Mouse (Mus musculus): ENCODE measurements around the gene Odf2l. TPM values are rescaled to one million over a fixed set of nuclear protein-coding genes. Genes with fewer than 3 reads are reported as not detected.

The Odf2l gene
- polyA plus RNA-seq, 1 experiment = 0.63 TPM

DNA sequence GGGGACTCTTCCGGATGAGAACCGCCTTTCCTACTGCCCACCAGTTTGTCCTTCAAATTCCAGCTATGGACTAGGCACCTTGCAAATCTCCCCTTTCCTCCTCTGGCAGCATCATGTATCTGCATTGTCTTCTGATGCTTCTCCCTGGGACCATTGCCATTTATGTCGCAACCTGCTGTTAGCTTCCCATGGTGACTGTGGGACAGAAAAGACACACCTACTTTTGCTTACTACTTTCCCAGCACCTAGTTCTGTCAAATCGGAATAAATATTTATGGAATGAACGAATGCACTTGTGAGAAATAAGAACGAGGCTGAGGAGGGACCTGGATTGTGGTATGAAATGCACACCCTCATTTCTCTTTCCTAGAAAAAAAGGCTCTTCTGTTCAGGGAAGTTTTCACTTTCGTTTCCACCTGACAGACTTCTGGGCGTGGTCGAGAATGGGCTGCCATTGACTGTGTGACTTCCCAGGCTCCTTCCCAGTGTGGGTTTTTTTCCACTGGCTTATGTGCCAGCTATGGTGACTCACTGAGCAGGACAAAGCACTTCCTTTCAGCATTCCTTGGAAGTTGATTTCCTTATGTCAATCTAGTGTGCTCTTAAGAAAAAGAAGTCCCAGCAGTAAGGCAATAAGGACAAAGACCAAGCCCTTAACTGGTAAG lies 16.4 kb upstream of the Odf2l start:
- Histone ChIP-seq H3K4me3 (replicated peaks) (peak overlapping the region; percentile 17), H3K36me3 (replicated peaks; ENCODE audit: low read length) (no peaks in the 10 kb centered on the region), H3K27me3 (replicated peaks) (no peaks in the 10 kb centered on the region), H3K9me3 (no peaks in the 10 kb centered on the region), H3K4me1 (peaks cover 25% of the 10 kb centered on the region)
- TF ChIP-seq GATA1 (IDR thresholded peaks at IDR 0.05; ENCODE audit: borderline replicate concordance, low read length) = no peak
- no peak for TF ChIP-seq FLI1 (IDR thresholded peaks at IDR 0.05; ENCODE audit: low read length)

DNA sequence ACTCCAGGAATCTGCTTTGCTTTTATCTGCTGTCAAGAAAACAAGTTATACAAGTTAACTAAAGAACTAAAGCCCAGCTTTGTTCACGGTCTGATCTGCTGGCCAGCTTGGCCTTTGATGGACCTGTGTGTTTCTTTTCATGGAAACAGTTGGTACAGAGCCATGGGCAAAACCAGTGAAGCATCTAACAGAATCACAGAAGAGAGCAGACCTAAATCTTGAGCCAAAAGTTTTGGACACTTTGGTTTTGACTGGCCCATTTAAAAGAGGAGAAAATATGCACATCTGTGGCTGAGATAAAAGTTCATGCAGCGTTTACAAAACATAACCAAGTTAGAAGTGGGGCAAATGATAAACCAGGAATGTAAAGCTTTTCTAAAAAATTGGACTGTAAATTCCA lies 15.1 kb upstream of the Odf2l start:
- peaks cover 25% of the 10 kb centered on the region for H3K4me1 ChIP-seq
- TF ChIP-seq FLI1 (IDR thresholded peaks at IDR 0.05; ENCODE audit: low read length) (no peak), GATA1 (IDR thresholded peaks at IDR 0.05; ENCODE audit: borderline replicate concordance, low read length) (no peak)

GRCm38 (mm10) chr3:145103770-145104169 lies 14.6 kb upstream of the Odf2l start:
- Histone ChIP-seq H3K4me1 (peaks cover 25% of the 10 kb centered on the region), H3K36me3 (replicated peaks; ENCODE audit: low read length) (no peaks in the 10 kb centered on the region), H3K4me3 (replicated peaks) (no peak overlapping the region), H3K27me3 (replicated peaks) (peaks cover 2% of the 10 kb centered on the region), H3K9me3 (peaks cover 7% of the 10 kb centered on the region)
- TF ChIP-seq GATA1 (IDR thresholded peaks at IDR 0.05; ENCODE audit: borderline replicate concordance, low read length) = no peak
- no peak for TF ChIP-seq FLI1 (IDR thresholded peaks at IDR 0.05; ENCODE audit: low read length)

More for the DNA sequence above, 15.1 kb upstream of the Odf2l start:
- H3K9me3 ChIP-seq = peaks cover 2% of the 10 kb centered on the region
- H3K27me3 ChIP-seq (replicated peaks) = no peaks in the 10 kb centered on the region
- no peak overlapping the region for H3K4me3 ChIP-seq (replicated peaks)
- no peaks in the 10 kb centered on the region for H3K36me3 ChIP-seq (replicated peaks; ENCODE audit: low read length)

- H3K36me3 ChIP-seq (replicated peaks; ENCODE audit: low read length) = no peaks in the 10 kb centered on the region
- H3K4me3 ChIP-seq (replicated peaks) = no peak overlapping the region
- peaks cover 8% of the 10 kb centered on the region for H3K9me3 ChIP-seq
- TF ChIP-seq FLI1 (IDR thresholded peaks at IDR 0.05; ENCODE audit: low read length) = no peak
- no peak for TF ChIP-seq GATA1 (IDR thresholded peaks at IDR 0.05; ENCODE audit: borderline replicate concordance, low read length)
- peaks cover 2% of the 10 kb centered on the region for H3K27me3 ChIP-seq (replicated peaks)
- H3K4me1 ChIP-seq = peaks cover 25% of the 10 kb centered on the region
These were observed 13.2 kb upstream of the Odf2l start for GRCm38 (mm10) chr3:145105076-145105772.

DNA sequence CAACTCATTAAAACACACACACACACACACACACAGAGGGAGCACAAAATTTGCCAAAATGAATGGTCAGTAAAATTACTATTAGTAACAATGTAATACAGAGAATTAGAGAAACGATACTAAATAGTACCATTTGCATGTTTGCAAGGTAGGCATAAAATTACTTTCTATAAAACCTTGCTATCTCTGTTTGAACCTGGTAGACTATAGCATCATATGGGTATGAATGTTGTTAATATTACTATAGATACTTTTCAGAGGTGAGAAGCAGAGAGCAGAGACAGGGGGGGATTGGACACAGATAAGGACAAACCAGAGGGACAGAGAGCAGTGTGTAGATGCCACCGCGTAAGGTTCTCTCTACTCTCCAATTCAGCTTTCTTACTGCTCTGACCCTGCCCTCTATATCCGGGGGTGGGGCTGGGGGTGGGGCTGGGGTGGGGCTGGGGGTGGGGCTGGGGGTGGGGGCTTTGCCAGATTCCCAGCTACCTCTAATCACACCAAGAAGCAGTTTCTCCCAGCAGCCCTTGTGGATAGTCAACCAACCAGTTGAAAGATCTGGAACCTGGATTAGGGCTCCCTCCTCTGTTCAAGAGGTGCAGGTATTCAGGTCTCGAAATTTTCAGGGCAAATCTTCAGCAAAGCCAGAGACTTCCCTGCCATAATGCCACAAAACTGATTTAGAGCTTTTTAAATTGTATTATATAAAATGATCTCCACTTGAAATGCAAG lies 12.4 kb upstream of the Odf2l start:
- H3K4me1 ChIP-seq = peaks cover 25% of the 10 kb centered on the region
- TF ChIP-seq GATA1 (IDR thresholded peaks at IDR 0.05; ENCODE audit: borderline replicate concordance, low read length) (no peak), FLI1 (IDR thresholded peaks at IDR 0.05; ENCODE audit: low read length) (no peak)
- H3K9me3 ChIP-seq = peaks cover 8% of the 10 kb centered on the region
- no peaks in the 10 kb centered on the region for H3K36me3 ChIP-seq (replicated peaks; ENCODE audit: low read length)
- H3K4me3 ChIP-seq (replicated peaks) = no peak overlapping the region
- peaks cover 2% of the 10 kb centered on the region for H3K27me3 ChIP-seq (replicated peaks)

DNA sequence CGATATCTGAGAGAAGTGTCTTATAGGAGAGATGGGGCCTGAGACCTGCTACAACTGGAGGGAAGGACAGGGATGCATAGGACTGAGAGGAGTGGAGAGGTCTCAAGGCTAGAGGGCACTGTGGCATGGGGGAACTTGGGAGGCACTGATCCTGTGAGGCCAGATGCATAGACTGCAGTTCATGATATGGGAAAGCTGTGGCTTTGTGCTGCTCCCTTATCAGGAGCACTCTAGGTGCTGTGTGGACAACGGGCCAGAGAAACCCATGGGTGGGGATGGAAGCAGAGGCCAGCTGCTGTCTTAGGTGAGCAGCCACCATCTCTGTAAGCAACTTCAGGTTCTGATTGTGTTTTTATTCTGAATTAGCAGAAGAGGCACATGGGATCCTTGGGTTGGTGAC lies 3.2 kb upstream of the Odf2l start:
- Histone ChIP-seq H3K4me1 (peaks cover 35% of the 10 kb centered on the region), H3K4me3 (replicated peaks) (peak overlapping the region; percentile 29), H3K27me3 (replicated peaks) (no peaks in the 10 kb centered on the region), H3K9me3 (no peaks in the 10 kb centered on the region), H3K36me3 (replicated peaks; ENCODE audit: low read length) (no peaks in the 10 kb centered on the region)
- no peak for TF ChIP-seq GATA1 (IDR thresholded peaks at IDR 0.05; ENCODE audit: borderline replicate concordance, low read length)
- no peak for TF ChIP-seq FLI1 (IDR thresholded peaks at IDR 0.05; ENCODE audit: low read length)

DNA sequence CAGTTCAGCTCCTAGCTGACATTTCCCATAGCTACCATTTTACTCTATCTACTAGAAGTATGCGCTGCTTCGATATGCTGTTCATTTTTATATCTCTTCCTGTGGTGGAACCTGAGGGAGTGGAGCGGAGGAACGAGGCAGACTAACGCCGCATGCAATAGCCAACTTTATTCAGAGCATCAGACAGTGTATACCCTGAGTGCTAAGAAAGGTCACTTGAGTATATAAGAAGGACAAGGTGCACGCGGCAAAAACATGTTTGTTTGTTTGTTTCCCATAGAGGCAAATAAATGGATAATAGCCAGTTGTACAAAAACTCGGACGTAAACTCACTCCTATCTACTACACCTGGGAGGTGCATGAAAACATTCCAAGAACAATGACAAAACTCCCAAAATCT lies 751 bp upstream of the Odf2l start:
- H3K27me3 ChIP-seq (replicated peaks) = no peaks in the 10 kb centered on the region
- no peak for TF ChIP-seq GATA1 (IDR thresholded peaks at IDR 0.05; ENCODE audit: borderline replicate concordance, low read length)
- TF ChIP-seq FLI1 (IDR thresholded peaks at IDR 0.05; ENCODE audit: low read length) = no peak
- H3K9me3 ChIP-seq = no peaks in the 10 kb centered on the region
- H3K4me3 ChIP-seq (replicated peaks) = peak overlapping the region; percentile 99
- H3K4me1 ChIP-seq = peaks cover 39% of the 10 kb centered on the region
- no peaks in the 10 kb centered on the region for H3K36me3 ChIP-seq (replicated peaks; ENCODE audit: low read length)

GRCm38 (mm10) chr3:145119002-145119358 lies 592 bp downstream of the Odf2l start:
- Histone ChIP-seq H3K4me1 (peaks cover 45% of the 10 kb centered on the region), H3K36me3 (replicated peaks; ENCODE audit: low read length) (no peaks in the 10 kb centered on the region), H3K9me3 (no peaks in the 10 kb centered on the region), H3K27me3 (replicated peaks) (no peaks in the 10 kb centered on the region), H3K4me3 (replicated peaks) (peak overlapping the region; percentile 99)
- TF ChIP-seq FLI1 (IDR thresholded peaks at IDR 0.05; ENCODE audit: low read length) (no peak), GATA1 (IDR thresholded peaks at IDR 0.05; ENCODE audit: borderline replicate concordance, low read length) (no peak)

DNA sequence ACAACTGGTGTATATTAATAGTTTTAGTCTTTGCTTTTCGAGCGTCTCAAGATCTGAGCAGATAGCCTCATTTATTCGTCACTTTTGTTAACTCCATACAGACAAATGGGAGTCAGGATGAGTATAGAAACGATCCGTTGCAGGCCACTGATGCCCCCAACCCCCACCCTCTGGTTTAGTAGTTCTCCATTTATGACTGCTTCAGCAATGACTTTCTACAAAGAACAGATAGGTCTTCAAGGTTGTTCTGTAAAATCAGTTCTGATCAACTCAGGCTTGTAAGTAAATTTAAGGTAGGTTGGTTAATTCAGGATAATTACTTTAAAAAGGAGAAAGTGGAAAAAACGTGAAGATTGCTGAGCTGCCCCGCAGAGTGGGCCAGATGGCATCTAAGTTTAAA lies 1.0 kb downstream of the Odf2l start:
- no peaks in the 10 kb centered on the region for H3K9me3 ChIP-seq
- peaks cover 45% of the 10 kb centered on the region for H3K4me1 ChIP-seq
- no peaks in the 10 kb centered on the region for H3K36me3 ChIP-seq (replicated peaks; ENCODE audit: low read length)
- no peaks in the 10 kb centered on the region for H3K27me3 ChIP-seq (replicated peaks)
- peak overlapping the region; percentile 99 for H3K4me3 ChIP-seq (replicated peaks)
- no peak for TF ChIP-seq FLI1 (IDR thresholded peaks at IDR 0.05; ENCODE audit: low read length)

- peaks cover 31% of the 10 kb centered on the region for H3K36me3 ChIP-seq (replicated peaks; ENCODE audit: low read length)
- no peak overlapping the region for H3K4me3 ChIP-seq (replicated peaks)
- H3K4me1 ChIP-seq = peaks cover 6% of the 10 kb centered on the region; the same call in 1 of the 2 replicates
- H3K27me3 ChIP-seq (replicated peaks) = no peaks in the 10 kb centered on the region
- TF ChIP-seq GATA1 (IDR thresholded peaks at IDR 0.05; ENCODE audit: borderline replicate concordance, low read length) = no peak
- TF ChIP-seq FLI1 (IDR thresholded peaks at IDR 0.05; ENCODE audit: low read length) = no peak
- H3K9me3 ChIP-seq = no peaks in the 10 kb centered on the region
These were observed 8.2 kb downstream of the Odf2l start for GRCm38 (mm10) chr3:145126618-145127017.

All from megakaryocyte, embryonic 14.5 days (primary cell).